Mouse (Mus musculus) c-Kit-positive CD71-positive TER-119-positive erythroid progenitor cells, embryonic 14.5 days (primary cell): Measurements from ENCODE around the gene Micu1.
A peak's percentile ranks its signal among the peaks of the same experiment; 100 is the strongest.
"Not testable (repeated sequence)": the region's sequence is repeated elsewhere in the genome, so short reads cannot be mapped to it uniquely, and the experiment has no call there.

Experiments
- DNase-seq: peaks from one replicate; pipeline ENCODE4 v3.0.0-alpha.2; 2013; ENCODE audit warnings: low spot score

Micu1 gene

GRCm38 (mm10) chr10:59702207-59703032, at the start of gene Micu1:
TSS of gene Micu1 (plus strand) at chr10:59702477.
- peak; percentile 97 for DNase-seq

GRCm38 (mm10) chr10:59656799-59657198, 45.5 kb upstream of the Micu1 start:
- no peak for DNase-seq

- DNase-seq: no peak
Observed at GRCm38 (mm10) chr10:59664765-59665164, 37.5 kb upstream of the Micu1 start.

DNA sequence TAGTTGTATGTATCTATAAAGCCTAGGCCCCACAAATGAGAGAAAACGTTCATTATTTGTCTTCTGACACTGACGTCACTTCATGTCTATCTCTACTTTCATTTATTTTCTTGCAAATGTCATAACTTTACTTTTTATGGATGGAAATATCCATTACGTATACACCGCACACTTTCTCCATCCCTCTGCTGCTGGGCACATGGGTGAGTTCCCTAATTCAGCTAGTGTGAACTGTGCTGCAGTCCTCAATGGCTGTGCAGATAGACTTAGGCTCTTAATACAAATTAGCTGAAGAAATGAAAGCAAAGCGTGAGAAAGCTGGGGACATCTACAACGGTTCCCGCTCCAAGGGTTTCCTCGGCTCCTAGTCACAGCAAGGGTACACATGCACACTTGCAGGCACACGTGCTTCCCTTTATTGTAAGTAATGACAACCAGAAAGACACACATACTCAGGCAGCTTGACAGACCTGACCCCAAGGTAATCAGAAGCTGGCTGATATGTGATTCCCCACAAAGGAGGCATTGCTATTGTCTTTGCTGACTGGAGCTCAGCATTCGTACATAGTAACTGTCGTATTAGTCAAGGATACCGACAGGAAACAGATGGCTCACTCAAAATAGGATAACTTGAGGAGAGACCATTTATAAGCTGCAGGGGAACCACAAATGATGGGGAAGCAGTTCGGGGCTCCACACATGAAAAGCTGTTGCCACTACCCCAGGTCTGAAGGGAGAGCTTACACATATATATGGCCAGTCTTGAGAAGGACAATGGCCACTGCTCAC, 36.6 kb upstream of the Micu1 start:
- no peak for DNase-seq

GRCm38 (mm10) chr10:59667377-59667776, 34.9 kb upstream of the Micu1 start:
- DNase-seq: no peak

DNA sequence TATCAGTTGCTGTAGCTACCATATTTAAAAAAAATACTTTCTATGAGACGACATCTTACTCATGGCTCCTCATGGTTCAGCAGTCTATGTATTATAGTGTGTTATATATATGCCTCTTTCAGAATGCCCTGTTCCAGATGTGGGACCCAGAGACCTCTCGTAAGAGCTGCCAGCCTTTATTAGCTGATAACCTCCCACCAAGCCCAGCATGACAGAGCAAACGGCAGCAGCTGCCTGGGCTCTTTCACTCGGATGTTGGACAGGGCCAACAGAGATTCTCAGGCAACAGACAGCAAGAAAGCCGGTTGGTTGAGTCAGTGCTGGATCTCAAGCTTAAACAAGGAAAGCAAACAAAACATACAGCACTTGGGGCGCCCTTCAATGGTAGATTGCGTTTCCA, 33.8 kb upstream of the Micu1 start:
- DNase-seq: no peak

GRCm38 (mm10) chr10:59677836-59678235, 24.4 kb upstream of the Micu1 start:
- no peak for DNase-seq

DNA sequence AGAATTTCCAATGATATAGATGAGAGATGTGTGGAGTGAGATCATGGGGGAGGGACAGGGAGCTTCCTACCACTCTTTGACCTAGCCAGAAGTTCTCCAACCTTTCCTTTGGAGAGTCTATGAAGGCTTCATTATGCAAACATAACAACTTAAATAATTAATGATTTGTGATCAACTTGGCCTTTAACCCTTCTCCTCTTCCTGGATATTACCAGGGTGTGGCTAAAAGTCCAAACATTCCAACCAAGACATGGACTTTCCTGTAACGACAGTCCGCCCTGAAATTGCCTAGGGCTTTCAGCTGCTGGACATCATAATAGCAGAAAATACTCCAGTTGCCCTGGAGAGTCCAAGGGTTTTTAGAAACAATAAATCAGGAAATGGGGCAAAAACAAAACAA, 23.1 kb upstream of the Micu1 start:
- DNase-seq: no peak

DNA sequence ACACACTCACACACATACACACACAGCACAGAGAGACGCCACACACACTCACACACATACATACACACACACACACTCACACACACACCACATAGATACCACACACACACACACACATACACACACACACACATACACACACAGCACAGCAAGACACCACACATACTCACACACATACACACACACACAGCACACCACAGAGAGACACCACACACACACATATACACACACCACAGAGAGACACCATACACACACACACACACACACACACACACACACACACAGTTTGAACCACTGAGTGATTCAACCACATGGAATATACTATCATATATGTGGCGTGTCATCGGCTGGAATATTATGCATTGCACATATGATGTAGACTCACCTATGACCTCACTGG, 16.7 kb upstream of the Micu1 start:
- DNase-seq: not testable (repeated sequence)

- no peak for DNase-seq
Observed at GRCm38 (mm10) chr10:59687126-59687525, 15.2 kb upstream of the Micu1 start.

DNA sequence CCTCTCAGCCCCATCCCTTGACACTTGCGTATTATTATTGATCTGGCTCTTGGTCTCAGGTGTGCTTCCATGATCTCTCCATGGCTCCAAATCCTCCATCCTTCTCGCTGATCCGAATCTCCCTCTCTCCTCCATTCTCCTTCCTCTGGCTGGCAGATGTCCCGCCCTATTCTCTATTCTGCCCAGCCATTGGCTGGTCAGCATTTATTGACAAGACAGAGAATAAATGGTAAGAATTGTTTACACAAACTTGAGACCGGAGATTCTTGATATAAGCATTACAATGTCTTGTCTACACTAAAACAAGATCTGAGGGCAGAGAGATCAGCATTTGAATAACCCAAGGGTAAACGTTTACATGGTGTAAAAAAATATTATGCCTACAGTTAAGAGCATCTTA, 12.4 kb upstream of the Micu1 start:
- no peak for DNase-seq

DNA sequence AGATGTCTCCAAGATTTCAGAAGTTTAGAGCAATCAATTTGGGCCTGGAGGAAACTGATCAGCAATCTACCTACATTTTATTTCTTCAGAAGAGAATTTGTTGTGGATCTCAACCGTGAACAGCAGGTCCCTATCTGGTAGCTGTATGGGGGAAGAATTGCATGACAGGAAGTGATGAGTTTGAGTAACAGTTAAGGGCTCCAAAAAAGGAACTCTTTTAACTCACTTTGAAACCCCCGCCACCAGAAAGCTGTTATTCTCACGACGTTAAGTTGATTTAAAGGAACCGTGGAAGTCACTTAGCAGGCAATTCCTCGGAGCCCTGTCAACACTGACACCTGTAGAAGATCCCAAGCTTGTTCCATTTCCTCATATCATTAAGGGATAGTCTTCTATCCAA, 9.8 kb upstream of the Micu1 start:
- no peak for DNase-seq

DNA sequence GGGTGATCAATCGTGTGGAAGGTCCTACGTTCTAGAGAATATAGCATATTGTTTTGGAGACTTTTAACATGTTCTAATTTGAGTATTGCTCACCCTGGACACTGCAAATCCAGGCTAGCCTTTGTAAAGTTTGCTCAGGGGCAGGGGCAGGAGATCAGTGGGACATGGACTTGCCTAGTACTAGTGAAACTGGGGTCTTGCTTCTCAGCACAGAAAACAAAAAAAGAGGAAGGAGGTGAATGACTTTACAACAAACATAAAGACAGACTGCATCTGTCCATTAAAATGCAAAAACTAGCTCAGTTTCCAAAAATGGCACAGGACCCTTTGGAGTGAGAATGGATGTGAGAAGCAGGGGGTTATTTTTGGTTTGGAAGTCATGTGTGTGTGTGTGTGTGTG, 8.2 kb upstream of the Micu1 start:
- DNase-seq: no peak

GRCm38 (mm10) chr10:59699516-59699915, 2.8 kb upstream of the Micu1 start:
- no peak for DNase-seq

DNA sequence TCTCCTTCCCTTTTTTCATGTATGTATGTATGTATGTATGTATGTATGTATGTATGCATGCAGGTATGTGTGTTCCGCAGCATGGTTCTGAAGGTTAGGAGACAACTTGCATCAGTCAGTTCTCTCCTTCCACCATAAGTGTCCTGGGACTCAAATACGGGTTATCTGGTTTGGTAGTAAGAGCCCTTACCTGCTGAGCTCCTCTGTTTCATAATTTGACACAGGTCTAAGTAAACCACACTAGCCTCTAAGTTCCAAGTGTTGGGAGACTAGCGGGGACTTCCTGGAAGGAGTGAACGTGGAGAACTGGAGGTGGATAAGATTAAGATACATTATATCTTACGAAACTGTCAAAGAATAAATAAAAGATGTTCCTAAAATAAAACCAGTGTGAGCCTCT, 472 bp upstream of the Micu1 start:
- no peak for DNase-seq

DNA sequence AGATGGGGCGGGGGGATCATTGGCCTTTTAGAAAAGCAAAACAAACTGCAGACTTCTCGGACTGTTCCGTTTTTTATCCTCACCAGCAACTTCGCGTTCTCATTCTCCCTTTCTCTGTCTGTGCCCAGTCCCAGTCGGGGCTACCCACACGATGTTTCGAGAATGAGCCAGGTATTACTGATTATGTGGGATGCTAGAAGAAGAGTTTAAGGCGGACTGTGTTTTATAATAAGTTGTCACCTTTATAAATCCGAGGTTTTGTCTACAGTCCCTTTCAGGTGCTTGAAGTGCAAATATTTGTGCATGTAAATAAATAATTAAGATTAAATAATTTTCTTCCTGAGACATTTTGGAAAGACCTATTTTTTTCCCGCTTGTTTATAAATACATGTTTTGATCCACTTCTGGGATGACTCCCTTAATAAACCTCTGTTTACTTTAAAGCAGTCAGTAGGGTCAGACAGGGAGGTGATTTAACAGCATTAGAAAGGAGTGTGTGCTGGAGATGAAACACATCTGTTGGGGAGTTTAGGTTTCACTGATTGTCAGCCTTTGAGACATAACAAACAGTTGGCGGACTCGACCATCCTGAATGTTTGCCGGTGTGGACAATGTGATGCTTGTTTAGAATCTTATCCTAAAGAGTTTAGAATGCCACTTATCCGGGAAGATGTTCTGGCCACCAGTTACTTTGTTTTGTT, 933 bp downstream of the Micu1 start:
- DNase-seq: no peak

GRCm38 (mm10) chr10:59706991-59707546, 4.8 kb downstream of the Micu1 start:
- DNase-seq: no peak

- DNase-seq: no peak
Observed at GRCm38 (mm10) chr10:59707595-59707994, 5.3 kb downstream of the Micu1 start.

- no peak for DNase-seq
Observed at GRCm38 (mm10) chr10:59709281-59709680, 7.0 kb downstream of the Micu1 start.

DNA sequence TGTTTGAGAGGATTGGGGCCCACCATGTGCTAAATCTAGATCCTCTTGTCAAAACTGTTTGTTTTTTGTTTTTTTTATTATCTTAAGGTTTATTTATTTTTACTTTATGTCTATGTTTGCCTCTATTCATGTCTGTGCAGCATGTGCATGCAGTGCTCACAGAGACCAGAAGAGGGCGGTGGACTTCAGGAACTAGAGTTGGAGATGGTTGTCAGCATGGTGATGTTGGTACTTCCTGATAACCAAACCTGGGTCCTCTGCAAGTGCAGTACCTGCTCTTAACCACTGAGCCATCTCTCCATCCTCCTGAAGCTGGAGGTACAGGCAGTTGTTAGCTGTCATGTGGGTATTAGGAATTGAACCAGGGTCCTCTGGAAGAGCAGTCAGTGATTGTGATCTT, 8.0 kb downstream of the Micu1 start:
- peak; percentile 35 for DNase-seq

DNA sequence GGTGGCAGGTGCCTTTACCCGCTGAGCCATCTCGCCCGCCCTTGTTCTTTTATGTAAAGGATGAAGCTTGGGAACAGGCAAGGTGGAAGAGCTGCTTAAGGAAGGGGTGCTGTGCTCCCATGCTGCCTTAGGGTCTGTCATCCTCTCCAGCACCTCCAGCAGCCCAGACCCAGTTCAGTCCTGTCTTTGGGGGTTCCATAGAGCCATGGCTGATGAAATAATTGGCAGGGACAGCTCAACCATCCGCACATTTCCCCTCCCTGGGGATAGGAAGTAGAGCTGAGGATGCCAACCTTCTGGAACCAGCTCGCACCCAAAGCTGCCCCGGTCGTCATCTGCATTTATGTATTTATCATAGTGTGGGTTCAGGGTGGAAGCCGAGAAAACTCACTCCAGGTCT, 9.8 kb downstream of the Micu1 start:
- DNase-seq: no peak

DNA sequence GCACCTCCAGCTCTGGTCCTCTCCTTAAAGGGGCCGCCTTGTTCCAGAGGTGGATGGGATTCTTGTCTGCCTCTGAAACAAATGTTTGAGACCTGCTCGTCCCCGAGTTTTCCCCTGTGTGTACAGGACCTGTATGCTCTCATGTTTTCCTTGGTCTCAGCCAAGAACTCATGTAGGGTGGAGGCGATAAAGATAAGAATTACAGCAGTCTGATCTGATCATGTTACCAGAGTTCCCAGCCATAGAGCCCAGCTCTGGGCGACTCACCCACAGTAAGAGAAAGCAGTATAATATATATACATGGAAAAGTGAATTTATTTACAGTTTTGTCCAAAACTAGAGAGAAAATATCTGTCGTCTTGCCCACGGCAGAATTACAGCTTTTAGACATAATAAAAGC, 17.7 kb downstream of the Micu1 start:
- DNase-seq: no peak
